Mouse (Mus musculus): ENCODE measurements around the gene Nmb.

Gene Nmb

DNA sequence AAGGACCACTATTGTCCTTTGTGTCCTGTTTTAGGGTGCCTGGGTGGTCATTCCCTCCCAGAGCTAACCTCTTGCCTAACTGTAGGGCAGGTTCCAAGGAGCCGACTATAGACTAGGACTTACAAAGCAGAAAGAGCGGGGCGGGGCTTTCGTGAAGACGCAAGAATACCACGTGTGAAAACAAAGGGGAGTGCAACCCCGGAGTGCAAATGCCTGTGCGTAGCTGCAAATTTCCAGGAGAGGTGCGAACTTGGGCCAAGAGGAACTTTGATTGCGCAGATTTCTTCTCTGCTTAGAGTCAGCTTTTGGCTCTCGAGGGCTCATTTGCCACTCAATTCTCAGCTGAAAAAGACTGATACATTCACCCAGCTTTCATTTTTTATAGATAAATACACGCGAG lies 44.6 kb downstream of the Nmb start:
- peak; percentile 84 for DNase-seq (ENCODE audit: low spot score)

DNA sequence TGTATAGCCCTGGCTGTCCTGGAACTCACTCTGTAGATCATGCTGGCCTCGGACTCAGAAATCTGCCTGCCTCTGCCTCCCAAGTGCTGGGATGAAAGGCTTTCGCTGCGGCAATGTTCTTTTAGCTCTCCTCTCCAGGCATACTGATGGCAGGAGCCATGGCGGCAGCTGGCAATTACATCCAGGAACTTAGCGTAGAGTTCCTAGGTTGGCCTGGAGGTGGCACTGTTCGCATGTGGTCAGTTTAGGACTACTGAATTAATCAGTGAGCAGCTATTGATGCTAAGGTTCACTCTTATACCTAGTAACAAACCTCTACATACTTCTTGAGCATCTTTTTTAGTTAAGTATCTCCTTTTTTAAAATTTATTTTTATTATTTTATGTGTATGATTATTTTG lies 47.7 kb downstream of the Nmb start:
- peak; percentile 79 for DNase-seq (ENCODE audit: low spot score)

- no peak for DNase-seq (ENCODE audit: low spot score)
Measured at GRCm38 (mm10) chr7:80855316-80855715, 49.6 kb downstream of the Nmb start.

- no peak for DNase-seq (ENCODE audit: low spot score)
Measured at GRCm38 (mm10) chr7:80853218-80853617, 51.7 kb downstream of the Nmb start.
